Mouse (Mus musculus): ENCODE measurements at regions not wholly inside any gene's neighbourhood (a gene's known extent, or its start where the extent isn't known, plus 50 kb on each side); places are given as distances from the start of the nearest gene placed in this dataset.
"Not testable (repeated sequence)": the region's sequence is repeated elsewhere in the genome, so short reads cannot be mapped to it uniquely, and the experiment has no call there.

GRCm38 (mm10) chr2:123655551-123655950 lies 434.2 kb upstream of the Sema6d start:
- H3K27ac ChIP-seq: no peak overlapping the region
- H3K9ac ChIP-seq: no peak overlapping the region
- no peak for ATAC-seq (replicated peaks; ENCODE audit: insufficient number of reproducible peaks, insufficient read depth, low FRiP score, low read depth)
- no peaks in the 10 kb centered on the region for H3K9me3 ChIP-seq (replicated peaks)
- no peak overlapping the region for H3K4me3 ChIP-seq
- WGBS: 78% methylated on average over 1 of the region's 1 CpGs
- no peaks in the 10 kb centered on the region for H3K36me3 ChIP-seq
- no peak overlapping the region for H3K4me2 ChIP-seq
- no peaks in the 10 kb centered on the region for H3K27me3 ChIP-seq
- no peaks in the 10 kb centered on the region for H3K4me1 ChIP-seq (replicated peaks)

- 68% methylated on average over 4 of the region's 4 CpGs for WGBS
- no peak overlapping the region for H3K27ac ChIP-seq
- no peak overlapping the region for H3K4me3 ChIP-seq
- H3K4me2 ChIP-seq: no peak overlapping the region
- no peaks in the 10 kb centered on the region for H3K36me3 ChIP-seq
- H3K4me1 ChIP-seq (replicated peaks): no peaks in the 10 kb centered on the region
- no peaks in the 10 kb centered on the region for H3K9me3 ChIP-seq (replicated peaks)
- no peak overlapping the region for H3K9ac ChIP-seq
- no peak for ATAC-seq (replicated peaks; ENCODE audit: insufficient number of reproducible peaks, insufficient read depth, low FRiP score, low read depth)
- H3K27me3 ChIP-seq: no peaks in the 10 kb centered on the region
Measured at GRCm38 (mm10) chr2:123688290-123689030, 401.3 kb upstream of the Sema6d start.

GRCm38 (mm10) chr2:123689801-123690200 lies 400.0 kb upstream of the Sema6d start:
- no peak for ATAC-seq (replicated peaks; ENCODE audit: insufficient number of reproducible peaks, insufficient read depth, low FRiP score, low read depth)
- 65% methylated on average over 1 of the region's 1 CpGs for WGBS
- H3K27me3 ChIP-seq: no peaks in the 10 kb centered on the region
- no peak overlapping the region for H3K27ac ChIP-seq
- H3K36me3 ChIP-seq: no peaks in the 10 kb centered on the region
- H3K4me1 ChIP-seq (replicated peaks): no peaks in the 10 kb centered on the region
- H3K4me2 ChIP-seq: no peak overlapping the region
- H3K4me3 ChIP-seq: no peak overlapping the region
- no peak overlapping the region for H3K9ac ChIP-seq
- no peaks in the 10 kb centered on the region for H3K9me3 ChIP-seq (replicated peaks)

GRCm38 (mm10) chr2:123739688-123740087 lies 350.1 kb upstream of the Sema6d start:
- ATAC-seq (replicated peaks; ENCODE audit: insufficient number of reproducible peaks, insufficient read depth, low FRiP score, low read depth): no peak
- no peak overlapping the region for H3K9ac ChIP-seq
- H3K9me3 ChIP-seq (replicated peaks): no peaks in the 10 kb centered on the region
- H3K36me3 ChIP-seq: no peaks in the 10 kb centered on the region
- no peak overlapping the region for H3K4me3 ChIP-seq
- no peaks in the 10 kb centered on the region for H3K27me3 ChIP-seq
- H3K4me1 ChIP-seq (replicated peaks): no peaks in the 10 kb centered on the region
- 74% methylated on average over 4 of the region's 4 CpGs for WGBS
- H3K27ac ChIP-seq: no peak overlapping the region
- no peak overlapping the region for H3K4me2 ChIP-seq

GRCm38 (mm10) chr2:123740541-123740940 lies 349.2 kb upstream of the Sema6d start:
- Histone ChIP-seq H3K36me3 (no peaks in the 10 kb centered on the region), H3K27ac (no peak overlapping the region), H3K9me3 (replicated peaks) (no peaks in the 10 kb centered on the region), H3K27me3 (no peaks in the 10 kb centered on the region), H3K4me1 (replicated peaks) (no peaks in the 10 kb centered on the region), H3K9ac (no peak overlapping the region), H3K4me2 (no peak overlapping the region), H3K4me3 (no peak overlapping the region)
- ATAC-seq (replicated peaks; ENCODE audit: insufficient number of reproducible peaks, insufficient read depth, low FRiP score, low read depth): no peak
- 82% methylated on average over 6 of the region's 6 CpGs for WGBS

- H3K9ac ChIP-seq: no peak overlapping the region
- H3K9me3 ChIP-seq (replicated peaks): no peaks in the 10 kb centered on the region
- H3K4me3 ChIP-seq: peak overlapping the region; percentile 33
- no peaks in the 10 kb centered on the region for H3K36me3 ChIP-seq
- no peak overlapping the region for H3K27ac ChIP-seq
- no peaks in the 10 kb centered on the region for H3K4me1 ChIP-seq (replicated peaks)
- no peaks in the 10 kb centered on the region for H3K27me3 ChIP-seq
- 69% methylated on average over 7 of the region's 7 CpGs for WGBS
- ATAC-seq (replicated peaks; ENCODE audit: insufficient number of reproducible peaks, insufficient read depth, low FRiP score, low read depth): no peak
- peak overlapping the region; percentile 45 for H3K4me2 ChIP-seq
Measured at GRCm38 (mm10) chr2:123754220-123754619, 335.5 kb upstream of the Sema6d start.

GRCm38 (mm10) chr2:123754656-123755499 lies 334.9 kb upstream of the Sema6d start:
- H3K9ac ChIP-seq; H3K36me3 ChIP-seq; H3K27me3 ChIP-seq; H3K4me1 ChIP-seq (replicated peaks); ATAC-seq (replicated peaks; ENCODE audit: insufficient number of reproducible peaks, insufficient read depth, low FRiP score, low read depth); H3K27ac ChIP-seq; H3K9me3 ChIP-seq (replicated peaks): not testable (repeated sequence)
- H3K4me3 ChIP-seq: peak overlapping the region; percentile 33
- WGBS: 49% methylated on average over 20 of the region's 24 CpGs
- peak overlapping the region; percentile 45; the same call in 1 of the 2 replicates for H3K4me2 ChIP-seq

GRCm38 (mm10) chr2:123799226-123799786 lies 290.5 kb upstream of the Sema6d start:
- no peak overlapping the region for H3K9ac ChIP-seq
- 81% methylated on average over 3 of the region's 3 CpGs for WGBS
- H3K36me3 ChIP-seq: no peaks in the 10 kb centered on the region
- H3K4me2 ChIP-seq: no peak overlapping the region
- H3K27me3 ChIP-seq: no peaks in the 10 kb centered on the region
- no peak overlapping the region for H3K4me3 ChIP-seq
- H3K9me3 ChIP-seq (replicated peaks): no peaks in the 10 kb centered on the region
- no peaks in the 10 kb centered on the region for H3K4me1 ChIP-seq (replicated peaks)
- no peak for ATAC-seq (replicated peaks; ENCODE audit: insufficient number of reproducible peaks, insufficient read depth, low FRiP score, low read depth)
- H3K27ac ChIP-seq: no peak overlapping the region

GRCm38 (mm10) chr2:123805646-123806045 lies 284.1 kb upstream of the Sema6d start:
- Histone ChIP-seq H3K27me3 (no peaks in the 10 kb centered on the region), H3K4me1 (replicated peaks) (no peaks in the 10 kb centered on the region), H3K9ac (no peak overlapping the region), H3K4me3 (no peak overlapping the region), H3K27ac (no peak overlapping the region), H3K9me3 (replicated peaks) (no peaks in the 10 kb centered on the region), H3K4me2 (no peak overlapping the region), H3K36me3 (no peaks in the 10 kb centered on the region)
- no peak for ATAC-seq (replicated peaks; ENCODE audit: insufficient number of reproducible peaks, insufficient read depth, low FRiP score, low read depth)
- 83% methylated on average over 2 of the region's 2 CpGs for whole genome bisulfite sequencing

GRCm38 (mm10) chr2:123806370-123806769 lies 283.4 kb upstream of the Sema6d start:
- 57% methylated on average over 2 of the region's 2 CpGs for WGBS
- no peak overlapping the region for H3K9ac ChIP-seq
- no peak for ATAC-seq (replicated peaks; ENCODE audit: insufficient number of reproducible peaks, insufficient read depth, low FRiP score, low read depth)
- no peaks in the 10 kb centered on the region for H3K36me3 ChIP-seq
- H3K9me3 ChIP-seq (replicated peaks): no peaks in the 10 kb centered on the region
- H3K4me3 ChIP-seq: no peak overlapping the region
- H3K4me1 ChIP-seq (replicated peaks): no peaks in the 10 kb centered on the region
- no peak overlapping the region for H3K27ac ChIP-seq
- no peaks in the 10 kb centered on the region for H3K27me3 ChIP-seq
- H3K4me2 ChIP-seq: no peak overlapping the region

- Histone ChIP-seq H3K4me2 (no peak overlapping the region), H3K9me3 (replicated peaks) (no peaks in the 10 kb centered on the region), H3K4me3 (no peak overlapping the region), H3K27me3 (no peaks in the 10 kb centered on the region), H3K9ac (no peak overlapping the region), H3K36me3 (no peaks in the 10 kb centered on the region), H3K27ac (no peak overlapping the region), H3K4me1 (replicated peaks) (no peaks in the 10 kb centered on the region)
- WGBS: 65% methylated on average over 15 of the region's 15 CpGs
- ATAC-seq (replicated peaks; ENCODE audit: insufficient number of reproducible peaks, insufficient read depth, low FRiP score, low read depth): no peak
Measured at GRCm38 (mm10) chr2:123813182-123813949, 276.4 kb upstream of the Sema6d start.
